Mouse (Mus musculus): ENCODE results near the gene Nisch.
A peak's percentile ranks its signal among the peaks of the same experiment; 100 is the strongest.

Nisch gene

DNA sequence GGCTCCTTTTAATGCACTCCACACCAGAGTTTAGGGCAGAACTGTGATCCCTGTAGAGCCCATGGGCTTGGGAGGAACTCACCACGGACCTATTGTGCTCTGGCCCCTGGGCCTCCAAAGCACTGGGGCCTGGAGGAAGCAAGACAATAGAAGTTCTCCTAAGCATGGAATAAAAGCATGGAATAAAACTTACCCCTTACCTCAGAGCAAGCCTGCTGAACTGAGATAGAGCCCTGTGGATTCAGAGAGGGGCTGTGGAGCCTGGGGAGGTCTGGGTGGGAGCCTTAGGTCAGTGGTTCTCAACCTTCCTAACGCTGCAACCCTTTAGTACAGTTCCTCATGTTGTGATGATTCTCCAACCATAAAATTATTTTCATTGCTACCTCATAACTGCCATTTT, at the start of gene Nisch:
Nisch (minus strand) TSS at position 101 of the 400 bp plus-strand sequence.
- DNase-seq (ENCODE audit: low spot score in 2 of 2), result no peak

DNA sequence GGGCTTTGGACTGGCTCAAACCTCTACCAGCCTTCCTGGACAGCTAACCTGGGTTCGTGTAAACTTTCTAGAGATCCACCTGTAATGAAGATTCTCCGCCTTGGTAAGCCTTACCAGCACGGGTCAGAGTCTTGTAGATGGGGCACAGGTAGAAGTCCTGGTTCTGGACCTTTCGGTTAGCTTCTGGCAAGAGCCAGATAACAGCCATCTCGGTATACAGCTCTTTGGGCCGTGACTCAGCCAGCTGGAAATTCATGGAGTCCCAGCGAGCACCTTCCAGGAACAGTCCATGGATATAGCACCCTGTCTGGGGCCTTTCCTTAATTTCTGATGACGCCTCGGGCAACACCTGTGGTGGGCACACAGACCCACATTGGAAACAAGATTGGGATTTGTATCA, 44.2 kb upstream of the Nisch start:
- DNase-seq (ENCODE audit: low spot score in 2 of 2), result no peak

DNA sequence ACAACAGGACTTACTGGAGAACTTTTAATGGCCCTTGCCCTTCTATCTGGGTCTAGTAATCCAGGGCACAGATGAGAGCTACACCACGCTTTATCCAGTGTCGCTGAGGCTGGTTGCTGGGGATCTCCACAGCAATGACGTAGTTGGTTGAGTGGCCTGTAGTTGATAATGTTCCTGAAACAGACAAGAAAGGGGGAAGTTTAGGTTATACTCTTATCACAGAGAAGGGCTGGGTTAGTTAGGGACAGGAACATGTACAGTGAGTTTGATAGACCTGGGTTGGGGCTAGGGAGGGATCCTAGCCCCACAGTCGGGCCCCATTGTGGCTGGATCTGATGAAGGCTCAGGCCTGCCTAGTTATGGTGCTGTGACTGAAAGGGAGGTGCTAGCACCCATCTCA, 43.6 kb upstream of the Nisch start:
- no peak for DNase-seq (ENCODE audit: low spot score in 2 of 2)

DNA sequence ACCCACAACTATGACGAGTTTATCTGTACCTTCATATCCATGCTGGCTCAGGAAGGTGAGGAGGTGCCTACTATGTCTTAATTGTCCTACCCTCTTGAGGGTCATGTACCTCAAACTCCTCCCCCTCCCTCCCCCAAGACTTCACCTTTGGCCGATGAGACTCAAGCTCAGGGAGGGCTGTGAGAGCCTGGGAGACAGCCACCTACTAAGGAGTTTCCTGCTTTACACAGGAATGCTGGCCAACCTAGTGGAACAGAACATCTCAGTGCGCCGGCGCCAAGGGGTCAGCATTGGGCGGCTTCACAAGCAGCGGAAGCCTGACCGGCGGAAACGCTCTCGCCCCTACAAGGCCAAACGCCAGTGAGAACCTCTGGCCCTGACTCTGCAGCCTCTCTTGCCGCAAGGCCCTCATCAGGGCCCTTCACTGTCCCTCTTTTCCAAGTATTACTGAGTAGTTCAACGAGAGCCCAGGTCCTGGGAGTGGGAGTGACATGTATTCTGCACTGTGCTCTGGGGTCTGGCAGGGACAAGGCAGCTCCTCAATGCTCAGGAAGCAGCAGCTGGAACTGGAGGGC, 41.8 kb upstream of the Nisch start:
- no peak for DNase-seq (ENCODE audit: low spot score in 2 of 2)

DNA sequence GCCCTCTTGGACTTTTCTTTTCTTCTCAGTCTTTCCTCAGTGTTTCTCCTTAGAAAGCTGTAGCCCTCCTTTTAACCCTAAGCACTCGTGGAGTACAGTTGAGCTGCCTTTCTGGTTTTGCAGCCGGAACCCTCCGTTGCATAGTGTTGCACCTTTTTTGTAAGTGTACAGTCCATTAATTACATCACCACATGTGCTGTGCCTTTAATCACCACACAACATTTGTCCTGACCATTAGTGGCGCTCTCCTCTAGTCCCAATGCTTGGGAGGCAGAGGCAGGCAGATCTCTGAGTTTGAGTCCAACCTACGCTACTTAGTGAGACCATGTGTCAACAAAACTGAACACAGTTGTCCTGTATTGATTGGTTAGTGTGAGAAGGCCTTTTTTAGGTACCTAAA, 35.3 kb upstream of the Nisch start:
- DNase-seq (ENCODE audit: low spot score in 2 of 2), result no peak

DNA sequence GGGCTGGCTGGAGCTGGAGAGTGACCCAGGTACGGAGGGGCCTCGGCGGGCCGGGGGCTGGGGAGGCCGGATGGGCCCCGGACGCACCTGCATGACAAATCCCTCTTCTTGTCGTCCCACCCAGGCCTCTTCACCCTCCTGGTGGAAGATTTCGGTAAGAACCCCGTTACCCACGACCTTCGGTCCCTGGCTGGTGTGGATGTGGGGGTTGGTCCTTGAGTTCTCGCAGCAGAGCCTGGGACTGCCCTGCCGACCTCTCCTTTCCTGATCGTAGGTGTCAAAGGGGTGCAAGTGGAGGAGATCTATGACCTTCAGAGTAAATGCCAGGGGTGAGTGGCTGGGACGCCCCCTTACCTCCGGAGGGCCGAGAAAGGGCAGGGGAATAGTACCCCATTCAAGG, 34.9 kb upstream of the Nisch start:
- no peak for DNase-seq (ENCODE audit: low spot score in 2 of 2)

DNA sequence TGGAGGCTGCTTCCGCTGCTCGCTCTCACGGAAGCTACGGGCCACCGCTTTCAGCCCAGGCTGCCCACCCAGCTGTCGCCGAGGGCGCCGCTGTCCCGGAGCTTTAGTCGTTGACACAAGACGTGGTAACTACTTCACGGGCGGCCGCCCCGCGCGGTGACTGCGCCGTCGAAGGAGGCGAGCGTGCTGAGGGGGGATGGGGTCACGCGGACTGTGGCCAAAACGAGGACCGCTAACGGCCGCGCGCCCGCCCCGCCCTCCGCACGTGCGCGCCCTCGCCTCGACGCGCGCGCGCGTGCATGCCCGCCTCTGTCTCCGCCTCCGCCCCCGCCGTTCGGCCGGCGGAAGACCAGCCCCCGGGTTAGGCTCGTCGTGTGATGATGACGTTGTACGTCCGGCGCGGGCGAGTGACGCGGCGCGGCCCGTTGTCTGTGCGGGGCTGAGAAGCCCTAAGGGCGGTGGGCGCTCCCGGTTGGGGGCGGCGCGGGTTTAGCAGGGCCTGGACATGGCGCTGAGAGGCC, 34.4 kb upstream of the Nisch start, which contains the start of the genes Phf7 and Bap1:
Phf7 (minus strand) TSS at position 234 of the 521 bp plus-strand sequence.
Bap1 (plus strand) TSS at position 367 of the 521 bp plus-strand sequence.
- DNase-seq (ENCODE audit: low spot score in 2 of 2), result peak; percentile 92 to 97

DNA sequence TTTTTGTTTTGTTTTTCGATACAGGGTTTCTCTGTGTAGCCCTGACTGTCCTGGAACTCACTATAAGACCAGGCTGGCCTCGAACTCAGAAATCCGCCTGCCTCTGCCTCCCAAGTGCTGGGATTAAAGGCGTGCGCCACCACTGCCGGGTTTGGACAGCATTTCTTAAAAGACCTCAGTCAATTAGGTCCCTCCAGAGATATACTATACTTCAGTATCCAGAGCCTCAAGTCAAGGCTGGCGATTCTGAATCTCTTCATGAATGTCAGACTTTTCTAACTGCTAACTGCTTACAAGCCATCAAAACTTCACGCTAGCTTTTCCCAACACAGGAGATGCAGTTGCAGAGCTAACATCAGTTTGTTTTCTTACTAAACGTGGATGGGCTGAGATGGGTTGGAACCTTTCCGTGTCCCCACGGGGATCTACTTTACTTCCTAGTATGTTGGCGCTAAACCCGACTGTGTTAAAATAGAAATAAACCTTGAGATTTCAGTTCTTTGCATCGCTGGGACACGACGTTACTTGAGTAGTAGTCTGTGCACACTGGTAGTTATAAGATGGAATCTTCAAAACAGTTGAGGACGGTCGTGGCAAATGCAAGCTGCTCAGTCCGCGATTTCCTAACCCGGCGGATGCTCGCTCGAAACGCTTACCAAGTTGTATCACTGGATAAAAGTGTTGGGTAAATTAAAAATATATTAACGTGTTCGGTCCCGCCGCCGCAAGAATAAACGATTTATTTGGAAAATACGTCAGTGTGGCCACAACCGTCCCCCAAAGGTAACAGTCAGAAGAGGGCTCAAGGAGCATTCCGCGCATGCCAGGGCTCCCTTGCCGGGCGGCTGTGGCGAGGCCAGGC, 33.7 kb upstream of the Nisch start:
- no peak for DNase-seq (ENCODE audit: low spot score in 2 of 2)

DNA sequence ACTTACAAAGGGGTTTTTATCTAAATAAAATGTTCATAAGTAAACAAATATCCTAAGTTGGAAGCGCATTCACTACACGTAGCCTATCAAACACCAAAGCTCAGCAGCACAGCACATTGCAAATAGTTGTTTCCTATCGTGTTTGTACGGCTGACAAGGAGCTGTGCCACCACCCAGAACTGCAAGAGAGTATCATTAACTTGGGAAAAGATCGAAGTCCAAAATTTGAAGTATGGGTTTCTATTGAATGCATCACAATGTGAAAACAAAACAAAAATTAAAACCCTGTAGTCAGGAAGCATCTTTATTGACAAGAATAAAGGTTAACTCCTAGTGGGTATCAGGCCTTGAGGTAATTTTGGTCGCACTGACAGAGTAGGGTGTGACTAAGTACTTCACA, 31.6 kb upstream of the Nisch start:
- DNase-seq (ENCODE audit: low spot score in 2 of 2), result no peak

DNA sequence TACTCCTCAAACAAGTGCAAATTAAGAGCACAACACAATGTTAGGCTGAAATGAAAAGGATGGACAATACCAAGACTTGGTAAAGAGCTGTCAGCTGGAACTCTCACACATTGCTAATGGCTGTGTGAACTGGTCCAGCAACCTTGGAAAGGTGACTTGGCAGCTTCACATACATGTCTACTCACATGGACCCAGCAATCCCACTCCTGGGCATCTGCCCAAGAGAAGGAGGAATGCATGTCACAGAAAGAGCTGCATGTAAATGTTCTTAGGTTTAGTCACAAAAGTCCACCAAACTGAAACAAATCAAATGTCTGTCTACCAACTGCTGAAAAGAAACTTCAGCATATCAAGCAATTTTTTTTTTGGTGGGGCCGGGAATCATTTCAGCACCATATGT, 29.2 kb upstream of the Nisch start:
- DNase-seq (ENCODE audit: low spot score in 2 of 2), result no peak

DNA sequence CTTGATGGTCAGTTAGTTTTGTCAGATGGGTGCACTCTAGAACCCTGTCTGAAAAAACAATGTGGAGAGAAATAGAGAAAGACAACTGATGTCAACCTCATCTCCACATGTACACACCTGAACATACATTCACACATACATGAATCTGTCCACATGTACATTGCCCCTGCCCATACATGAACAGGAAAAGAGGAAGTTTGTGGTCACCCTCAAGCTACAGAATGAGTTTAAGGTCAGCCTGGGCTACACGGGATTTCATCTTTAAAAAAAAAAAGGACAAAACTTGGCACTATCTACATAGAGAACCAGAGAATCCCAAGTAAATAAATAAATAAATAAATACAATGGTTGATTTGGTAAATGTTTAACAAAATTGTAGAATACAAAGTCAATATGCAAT, 28.0 kb upstream of the Nisch start:
- DNase-seq (ENCODE audit: low spot score in 2 of 2), result no peak

DNA sequence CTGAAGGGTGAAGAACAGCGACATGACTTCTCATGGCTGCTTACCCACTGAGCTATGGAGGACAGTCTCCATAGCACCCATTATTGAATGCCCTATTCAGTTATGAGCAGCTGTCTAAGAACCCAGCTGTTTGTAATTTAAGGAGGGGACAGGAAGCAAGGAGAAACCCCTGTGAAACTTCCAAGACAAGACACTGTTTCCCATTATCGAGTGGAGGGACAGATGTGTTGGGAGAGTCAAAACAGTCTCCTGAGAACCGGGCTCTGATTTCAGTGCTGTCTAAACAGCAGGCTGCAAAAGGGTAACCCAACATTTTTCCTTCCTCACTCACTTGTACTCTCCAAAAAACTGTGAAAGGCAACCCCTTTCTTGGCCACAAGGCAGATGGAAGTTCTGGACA, 23.8 kb upstream of the Nisch start:
- DNase-seq (ENCODE audit: low spot score in 2 of 2), result no peak

DNA sequence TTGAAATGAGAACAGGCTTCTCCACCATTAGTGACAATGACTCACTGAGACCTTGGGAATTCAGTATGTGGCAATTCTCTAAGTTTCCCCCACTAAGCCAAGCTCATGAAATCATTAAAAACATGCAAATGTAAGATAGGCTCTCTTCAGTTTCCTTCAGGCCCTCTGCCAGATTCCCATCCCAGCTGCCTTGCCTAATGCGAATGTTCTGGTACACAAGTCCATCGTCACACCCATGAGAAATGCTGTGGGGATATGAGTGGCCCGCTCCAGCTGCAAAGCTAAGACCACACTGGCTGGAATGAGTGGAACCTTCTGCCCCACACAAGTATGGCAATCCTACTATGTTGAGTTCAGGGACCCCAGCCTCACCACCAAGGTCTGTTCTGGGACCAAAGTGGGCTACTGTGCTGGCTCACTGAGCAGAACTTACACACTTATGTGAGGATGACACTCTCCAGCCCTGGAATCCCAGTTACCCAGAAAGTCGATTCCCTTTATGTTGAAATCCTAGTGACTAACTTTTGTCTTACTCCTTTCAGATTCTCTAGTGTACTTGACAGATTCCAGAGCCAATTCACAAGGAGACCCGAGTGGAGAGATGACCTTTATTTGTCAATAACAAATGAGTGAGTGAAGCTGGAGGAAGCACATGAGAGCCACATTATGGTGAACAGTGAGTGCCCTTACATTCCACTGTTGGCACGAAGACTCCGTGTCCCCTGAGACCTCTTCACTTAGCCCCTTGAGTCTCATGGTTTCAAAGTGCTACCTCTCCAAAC, 20.5 kb upstream of the Nisch start:
- DNase-seq (ENCODE audit: low spot score in 2 of 2), result peak in 1 of 2 experiments; percentile 48

DNA sequence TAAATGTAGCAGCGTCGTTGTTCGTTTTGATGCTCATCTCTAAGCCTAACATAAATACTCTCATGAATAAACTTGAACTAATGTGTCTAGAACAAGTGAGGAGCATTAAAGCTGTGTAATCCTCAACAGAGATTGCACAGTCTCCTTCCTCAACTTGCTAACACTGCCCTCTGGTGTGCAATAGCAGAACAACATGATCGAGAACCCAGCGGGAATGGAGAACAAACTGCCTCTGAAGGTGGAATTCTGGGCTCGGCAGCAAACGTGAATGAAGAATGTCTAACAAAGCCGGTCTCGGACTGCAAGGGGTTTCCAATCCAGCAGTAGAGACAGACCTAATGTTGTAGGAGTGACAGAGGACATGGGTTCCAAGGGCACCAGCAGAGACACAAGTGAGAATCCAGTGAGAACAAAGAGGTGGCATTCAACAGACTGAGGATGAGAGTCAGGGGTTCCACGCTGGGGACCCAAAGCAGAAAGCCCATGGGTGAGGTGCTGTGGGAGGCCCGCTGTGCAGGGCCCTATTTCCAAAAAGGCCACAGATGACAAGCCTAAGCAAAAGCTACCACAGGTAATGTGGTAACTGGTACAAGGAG, 17.3 kb upstream of the Nisch start:
- peak; percentile 57 to 66 for DNase-seq (ENCODE audit: low spot score in 2 of 2)

DNA sequence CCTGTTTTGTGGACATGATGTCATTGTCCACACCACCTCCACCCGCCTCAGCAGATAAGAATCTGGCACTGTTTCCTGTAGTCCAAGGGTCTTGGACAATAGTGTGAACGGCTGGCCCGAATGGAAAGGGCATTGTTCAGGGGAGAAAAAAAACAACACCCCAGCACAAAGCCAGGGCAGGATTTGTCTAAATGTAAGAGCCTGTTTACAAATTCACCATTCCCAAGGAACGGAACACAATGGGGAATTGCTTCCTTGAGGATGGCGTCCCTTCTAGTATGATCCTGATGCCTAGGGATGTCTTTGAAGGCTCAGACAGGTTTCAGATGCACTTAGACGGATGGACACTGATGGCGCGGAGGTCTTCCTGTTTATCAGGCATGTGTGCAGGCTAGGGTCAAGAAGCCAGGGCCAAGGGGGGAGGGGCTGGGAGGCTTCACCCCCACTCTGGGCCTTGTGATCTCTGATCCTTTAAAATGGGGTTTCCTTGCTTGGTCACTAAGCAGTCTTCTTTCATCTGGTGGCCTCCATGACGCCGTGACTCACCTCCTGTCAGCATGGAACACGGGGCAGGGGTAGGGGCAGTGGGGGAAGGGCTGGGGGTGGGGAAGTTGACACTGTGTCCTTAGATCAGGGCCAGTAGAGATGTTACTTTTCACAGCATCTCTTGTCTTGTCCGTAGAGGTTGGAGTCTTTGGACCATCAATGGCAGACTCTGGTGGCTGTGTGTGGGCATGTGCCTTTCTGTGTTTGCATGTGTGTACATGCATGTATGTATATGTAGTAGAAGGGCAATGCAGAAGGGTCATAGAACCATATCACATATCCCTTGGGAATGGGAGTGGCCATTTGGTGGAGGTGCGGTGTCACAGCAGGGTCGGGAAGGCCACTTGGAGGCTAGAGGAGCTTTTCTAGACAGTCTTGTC, 16.6 kb upstream of the Nisch start:
- no peak for DNase-seq (ENCODE audit: low spot score in 2 of 2)

DNA sequence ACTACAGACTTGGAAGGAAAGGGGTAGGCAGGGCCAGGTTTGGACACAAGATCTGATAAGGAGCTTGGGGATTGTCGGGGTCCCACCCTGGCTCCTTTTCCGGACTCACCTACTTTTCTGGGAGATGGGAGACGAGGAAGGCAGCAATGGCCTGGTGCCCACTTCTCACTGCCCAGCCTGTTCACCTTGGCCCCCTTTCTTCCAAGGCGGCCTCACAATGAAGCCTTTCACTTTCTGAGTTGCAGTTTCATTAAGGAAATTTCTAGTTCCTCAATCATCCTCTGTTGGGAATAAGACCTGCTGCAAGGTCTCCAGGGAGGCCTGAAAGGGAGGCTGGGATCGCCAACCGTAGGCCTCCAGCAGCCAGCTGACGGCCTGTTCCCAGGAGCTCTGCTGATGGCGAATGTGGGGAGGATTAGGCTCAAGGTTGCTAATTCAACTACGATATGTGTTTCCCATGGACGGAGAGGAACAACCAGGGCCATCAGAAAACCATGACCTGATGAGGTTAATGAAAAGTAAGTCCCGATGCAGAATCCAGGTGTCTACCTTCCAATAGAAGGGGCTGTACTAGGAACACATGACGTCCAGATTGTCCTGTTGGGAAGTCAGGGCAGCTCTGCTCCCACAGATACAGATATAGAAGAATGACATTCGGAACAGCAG, 15.8 kb upstream of the Nisch start:
- DNase-seq (ENCODE audit: low spot score in 2 of 2), result no peak

DNA sequence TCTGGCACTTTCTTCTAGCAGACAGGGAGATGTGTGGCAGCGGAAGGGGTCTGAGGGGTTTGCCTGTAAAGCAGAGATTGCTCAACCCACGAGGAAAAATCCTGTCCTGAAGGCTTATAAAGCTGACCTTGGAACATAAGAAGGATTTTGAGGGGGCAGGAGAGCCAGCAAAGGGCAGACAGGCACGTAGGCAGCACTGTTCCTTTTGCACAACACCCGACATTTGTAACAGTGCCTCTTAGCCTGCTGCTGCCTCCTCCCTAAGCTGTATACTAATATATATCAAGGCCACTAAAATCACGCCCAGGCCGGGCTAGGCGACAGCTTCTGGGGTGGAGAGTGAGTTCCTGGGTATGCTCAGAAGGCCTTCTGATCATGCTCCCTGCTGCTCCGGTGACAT, 13.7 kb upstream of the Nisch start:
- no peak for DNase-seq (ENCODE audit: low spot score in 2 of 2)

DNA sequence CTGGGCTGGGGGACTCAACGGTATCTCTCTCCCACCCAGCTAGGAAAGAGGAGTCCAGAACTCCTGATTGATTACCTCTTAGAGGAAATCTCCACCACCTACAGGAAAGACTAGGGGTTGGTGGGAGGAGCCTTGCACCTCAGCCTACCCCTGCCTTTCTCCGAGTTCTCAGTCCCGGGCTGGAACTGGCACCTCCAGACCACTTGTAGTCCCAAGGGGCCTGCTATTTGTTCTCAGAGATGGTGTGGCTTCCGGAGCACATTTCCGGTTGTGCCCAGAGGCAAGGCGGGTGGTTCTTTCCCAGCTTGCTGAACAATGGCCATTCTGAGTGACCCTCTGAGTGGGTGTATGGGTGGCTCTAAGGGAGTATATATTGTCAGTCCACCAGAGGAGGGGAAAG, 11.5 kb upstream of the Nisch start:
- DNase-seq (ENCODE audit: low spot score in 2 of 2), result no peak

DNA sequence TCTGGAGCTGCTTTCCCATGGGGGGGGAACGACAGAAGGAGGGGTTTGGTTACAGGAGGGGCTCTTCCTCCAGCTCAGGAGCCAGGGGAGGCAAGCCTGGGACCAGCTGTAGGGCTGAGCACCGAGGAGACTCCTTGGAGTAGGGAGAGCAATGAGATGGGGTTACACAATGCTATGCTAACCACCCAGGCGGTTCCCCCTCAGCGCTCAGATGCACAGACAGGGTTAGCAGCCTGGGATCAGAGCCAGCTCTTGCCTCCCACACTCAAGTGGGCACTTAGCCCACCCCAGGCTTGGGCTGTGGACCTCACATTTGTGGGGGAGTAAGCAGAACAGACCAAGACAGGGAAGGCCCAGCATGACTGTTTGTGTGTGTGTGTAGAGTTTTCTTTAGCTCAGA, 10.2 kb upstream of the Nisch start:
- DNase-seq (ENCODE audit: low spot score in 2 of 2), result peak in 1 of 2 experiments; percentile 58

DNA sequence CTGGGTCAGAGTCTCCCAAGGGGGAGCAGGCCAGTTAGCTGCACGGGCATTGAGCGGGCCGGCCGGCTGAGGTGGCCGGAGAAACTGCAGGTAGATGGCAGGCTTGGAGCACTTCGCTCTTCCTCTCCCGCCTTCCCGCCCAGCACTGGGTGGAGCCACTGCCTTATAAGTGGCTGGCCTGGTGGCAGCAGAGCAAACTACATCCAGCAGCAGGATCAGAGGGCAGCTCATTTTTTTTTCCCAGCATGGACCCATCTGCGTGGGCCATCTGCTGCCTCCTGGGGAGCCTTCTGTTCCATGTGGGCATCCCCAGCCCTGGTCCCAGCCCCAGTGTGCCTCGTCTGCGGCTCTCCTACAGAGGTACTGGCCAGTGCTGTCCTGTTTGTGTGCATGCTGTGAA, 920 bp upstream of the Nisch start, which contains the start of gene Sema3g:
Sema3g (plus strand) TSS at position 195 of the 400 bp plus-strand sequence.
- peak in 1 of 2 experiments; percentile 45 for DNase-seq (ENCODE audit: low spot score in 2 of 2)
